Mouse (Mus musculus): ENCODE data around the gene C9orf72.
"Not testable (repeated sequence)": the region's sequence is repeated elsewhere in the genome, so short reads cannot be mapped to it uniquely, and the experiment has no call there.

Gene C9orf72

DNA sequence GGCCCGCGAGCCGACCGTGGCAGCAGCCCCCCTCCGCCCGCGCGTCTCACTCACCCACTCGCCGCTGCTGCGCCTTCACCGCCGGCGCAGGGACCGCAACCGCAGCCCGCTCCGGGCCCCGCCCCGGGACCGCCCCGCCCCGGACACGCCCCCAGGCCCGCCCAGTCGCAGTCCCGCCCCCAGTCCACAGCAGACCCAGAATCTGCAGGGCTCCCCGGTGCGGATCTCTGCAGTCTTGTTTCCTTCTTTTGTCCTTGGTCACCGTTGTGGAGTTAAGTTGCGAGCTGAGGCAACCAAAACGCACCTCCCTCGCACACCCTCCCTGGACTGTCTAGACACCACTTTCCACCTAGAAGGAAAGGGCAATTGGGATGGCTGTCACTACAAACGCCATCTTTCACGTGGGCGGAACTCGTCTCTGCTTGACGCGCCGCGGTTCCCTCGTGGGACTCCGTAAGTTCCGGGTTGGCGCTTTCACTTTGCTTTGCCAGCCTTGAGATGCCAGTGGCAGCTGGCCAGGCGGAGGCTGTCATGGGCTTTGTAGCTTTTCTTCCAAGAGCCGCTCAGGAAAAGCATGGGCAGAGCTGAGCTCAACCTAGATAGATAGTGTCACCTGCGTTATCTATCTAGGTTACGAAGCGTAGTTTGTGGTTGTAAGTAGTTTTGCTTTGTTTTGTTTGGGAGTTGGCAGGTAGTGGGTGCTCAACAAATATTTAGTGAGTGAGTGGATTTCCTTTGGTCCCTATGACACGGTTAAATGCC lies at the start of gene C9orf72:
C9orf72 (minus strand) TSS at position 442 of the 762 bp plus-strand sequence.
- peak; percentile 97 for DNase-seq

DNA sequence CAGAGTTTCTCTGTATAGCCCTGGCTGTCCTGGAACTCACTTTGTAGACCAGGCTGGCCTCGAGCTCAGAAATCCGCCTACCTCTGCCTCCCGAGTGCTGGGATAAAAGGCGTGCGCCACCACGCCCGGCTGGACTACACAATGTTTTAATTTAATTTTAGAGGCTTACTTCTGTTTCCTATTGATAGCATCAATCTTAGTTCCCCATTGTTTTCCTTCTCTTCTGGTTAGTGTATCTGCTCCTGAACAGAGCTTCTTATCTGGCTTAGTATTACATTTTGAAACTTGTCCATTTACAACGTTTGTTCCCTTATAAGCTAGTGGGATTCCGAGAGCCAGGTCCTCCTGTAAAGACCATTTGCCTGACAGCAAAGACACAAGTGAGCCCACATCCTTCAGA lies 33.0 kb upstream of the C9orf72 start:
- DNase-seq = no peak

DNA sequence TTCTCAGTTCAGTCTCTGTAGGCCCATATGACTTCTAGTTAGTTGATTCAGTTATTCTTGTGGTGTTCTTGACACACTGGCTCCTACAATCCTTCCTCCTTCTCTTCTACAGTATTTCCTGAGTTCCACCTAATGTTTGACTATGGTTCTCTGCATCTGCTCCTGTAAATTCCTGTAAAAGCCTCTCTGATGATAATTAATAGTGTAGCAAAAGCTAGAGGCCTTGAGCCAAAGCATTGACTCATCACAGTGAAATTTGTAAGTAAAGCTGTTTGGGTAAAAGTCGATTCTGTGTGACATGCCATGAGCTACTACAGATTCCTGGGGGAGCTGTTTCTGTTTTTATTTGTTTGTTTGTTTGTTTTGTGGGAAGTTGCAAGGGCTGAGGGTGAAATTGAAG lies 18.0 kb upstream of the C9orf72 start:
- no peak for DNase-seq

DNA sequence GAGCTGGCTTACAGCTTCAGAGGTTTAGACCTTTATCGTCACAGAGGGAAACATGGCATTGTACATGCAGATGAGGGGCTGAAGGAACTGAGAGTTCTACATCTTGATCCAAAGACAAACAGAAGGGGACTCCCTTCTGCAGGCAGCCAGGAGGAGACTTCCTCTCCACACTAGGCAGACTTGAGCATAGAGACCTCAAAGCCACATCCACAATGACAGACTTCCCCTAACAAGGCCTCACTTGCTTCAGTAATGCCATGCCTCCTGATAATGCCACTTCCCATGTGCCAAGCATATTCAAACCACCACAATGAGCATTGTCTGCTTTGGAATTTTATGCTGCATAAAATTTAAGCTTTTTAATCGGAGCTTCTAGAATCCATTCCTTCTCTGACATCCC lies 15.8 kb upstream of the C9orf72 start:
- DNase-seq = no peak

DNA sequence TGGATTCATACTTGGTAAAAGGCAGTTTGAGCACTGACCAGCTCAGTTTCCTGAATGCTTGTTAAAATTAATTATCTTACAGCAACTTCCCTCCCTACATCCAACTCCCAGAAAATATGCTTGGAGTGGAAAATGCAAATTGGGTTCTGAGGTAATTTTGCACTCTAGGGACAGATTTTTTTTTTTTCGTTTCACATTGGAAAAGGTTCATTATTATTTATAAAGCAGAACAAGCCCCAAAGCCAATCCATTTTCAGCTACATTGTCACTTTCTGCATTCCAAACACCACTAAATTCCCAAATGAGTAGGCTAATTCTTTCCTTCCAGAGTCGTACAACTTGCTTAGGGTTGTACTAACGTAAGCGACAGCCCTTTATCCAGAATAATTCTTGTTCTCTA lies 12.7 kb upstream of the C9orf72 start:
- DNase-seq = no peak

DNA sequence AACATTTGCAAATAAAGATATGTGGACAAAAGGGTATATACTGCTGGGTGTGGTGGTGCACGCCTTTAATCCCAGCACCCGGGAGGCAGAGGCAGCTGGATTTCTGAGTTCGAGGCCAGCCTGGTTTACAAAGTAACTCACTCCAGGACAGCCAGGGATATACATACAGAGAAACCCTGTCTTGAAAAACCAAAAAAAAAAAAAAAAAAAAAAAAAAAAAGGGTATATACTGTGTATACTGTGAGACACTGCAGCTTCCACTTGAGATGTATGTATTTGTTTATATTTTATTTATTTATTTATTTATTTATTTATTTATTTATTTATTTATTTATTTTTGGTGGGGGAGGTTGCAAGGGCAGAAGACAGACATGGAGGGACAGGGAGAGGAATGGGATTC lies 12.3 kb upstream of the C9orf72 start:
- DNase-seq = not testable (repeated sequence)

DNA sequence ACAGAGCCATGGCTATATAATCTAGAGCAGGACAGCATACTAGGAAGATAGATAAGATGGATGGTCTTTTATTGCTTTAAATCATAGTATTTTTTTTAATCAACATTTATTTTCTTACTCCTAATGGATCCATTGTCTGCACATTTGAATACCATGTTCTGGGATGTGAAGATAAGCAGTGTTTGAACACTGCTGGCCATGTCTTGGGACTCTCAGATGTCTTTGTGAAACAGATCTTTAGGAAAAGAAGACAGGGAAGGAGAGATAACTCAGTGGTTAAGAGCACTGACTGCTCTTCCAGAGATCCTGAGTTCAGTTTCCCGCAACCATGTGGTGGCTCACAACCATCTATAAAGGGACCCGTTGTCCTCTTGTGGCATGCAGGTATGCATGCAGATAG lies 10.3 kb upstream of the C9orf72 start:
- DNase-seq = no peak

DNA sequence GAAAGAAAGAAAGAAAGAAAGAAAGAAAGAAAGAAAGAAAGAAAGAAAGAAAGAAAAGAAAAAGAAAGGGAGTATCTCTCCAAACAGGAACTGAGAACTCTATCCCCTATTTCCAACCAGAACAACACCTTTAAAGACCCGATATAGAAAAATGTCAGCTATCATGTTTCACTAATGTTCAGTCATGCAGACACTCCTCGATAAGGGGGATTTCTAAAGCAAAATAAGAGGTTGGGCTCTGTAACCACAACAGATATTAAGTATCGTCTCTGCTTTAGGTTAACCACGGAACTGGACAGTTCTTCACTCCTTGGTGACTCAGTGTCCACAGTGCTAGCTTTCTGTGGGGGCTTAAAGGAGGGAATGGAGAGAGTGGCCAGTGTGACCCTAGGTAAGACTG lies 2.3 kb upstream of the C9orf72 start:
- no peak for DNase-seq

DNA sequence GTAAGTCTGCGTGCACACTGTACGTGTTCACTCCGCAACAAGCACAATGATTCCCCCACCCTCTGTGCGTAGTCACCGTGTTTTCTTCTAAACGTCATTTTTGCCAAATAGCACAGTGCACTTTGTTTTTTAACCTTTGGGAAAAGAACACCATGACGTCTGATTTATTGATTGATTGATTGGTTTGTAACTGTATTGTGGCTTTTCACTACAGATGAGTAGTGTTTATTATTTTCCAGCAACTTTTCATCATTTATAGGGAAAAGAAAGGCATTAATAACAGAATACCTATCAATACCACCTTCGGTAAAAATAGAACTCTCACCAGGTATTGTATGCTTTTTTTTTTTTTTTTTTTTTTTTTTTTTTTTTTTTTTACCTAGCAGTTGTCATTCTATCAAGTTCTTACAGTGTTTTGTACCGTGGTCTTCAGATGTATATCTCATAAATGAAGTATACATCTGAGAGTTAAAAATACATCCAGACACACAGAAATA lies 569 bp upstream of the C9orf72 start:
- DNase-seq = no peak

DNA sequence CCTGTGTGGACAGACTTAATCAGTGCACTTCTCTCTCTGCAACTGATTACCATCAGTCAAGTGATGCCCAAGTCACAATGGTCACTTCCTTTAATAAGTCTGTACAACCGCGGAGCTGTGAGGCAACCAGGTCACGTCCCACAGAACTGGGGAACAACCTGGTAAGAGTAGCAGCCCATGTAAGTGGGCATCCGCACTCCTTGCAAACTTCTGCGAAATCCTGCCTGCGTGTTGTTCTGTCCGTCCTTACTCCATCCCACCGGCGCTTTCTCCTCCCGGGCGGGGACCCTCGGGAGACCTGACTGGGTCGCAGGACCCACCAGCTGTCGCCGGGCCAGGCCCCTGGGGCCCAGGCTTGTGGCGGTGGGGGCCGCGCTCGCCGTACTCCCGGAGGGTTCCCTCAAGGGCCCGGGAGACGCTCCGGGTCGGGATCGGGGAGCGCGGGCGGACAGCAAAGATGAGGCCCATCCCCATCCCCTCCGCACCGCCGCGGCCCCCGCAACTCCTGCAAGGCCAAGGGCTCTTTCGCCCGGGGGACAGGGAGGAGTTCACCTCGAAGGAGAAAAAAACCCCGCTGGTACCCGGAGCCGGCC lies 738 bp downstream of the C9orf72 start:
- DNase-seq = peak; percentile 16 to 35

DNA sequence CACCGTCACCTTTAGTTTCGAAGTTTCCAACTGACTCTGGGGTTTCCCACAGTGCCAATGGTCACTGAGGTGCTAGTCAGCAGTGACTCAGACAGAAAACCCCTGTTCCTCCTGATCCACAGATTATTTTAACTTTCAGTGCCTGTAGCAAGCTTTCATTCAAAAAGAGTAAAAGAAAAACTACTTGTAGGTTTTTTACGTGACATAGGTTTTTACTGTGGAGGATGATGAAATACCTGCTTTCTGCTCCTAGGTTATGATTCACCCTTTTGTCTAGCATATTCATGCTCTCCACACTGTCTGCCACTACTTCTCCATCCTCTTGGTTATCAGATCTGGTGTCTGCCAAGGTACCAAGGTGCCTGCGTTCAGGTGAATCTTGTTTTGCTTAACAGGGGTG lies 1.9 kb downstream of the C9orf72 start:
- no peak for DNase-seq

DNA sequence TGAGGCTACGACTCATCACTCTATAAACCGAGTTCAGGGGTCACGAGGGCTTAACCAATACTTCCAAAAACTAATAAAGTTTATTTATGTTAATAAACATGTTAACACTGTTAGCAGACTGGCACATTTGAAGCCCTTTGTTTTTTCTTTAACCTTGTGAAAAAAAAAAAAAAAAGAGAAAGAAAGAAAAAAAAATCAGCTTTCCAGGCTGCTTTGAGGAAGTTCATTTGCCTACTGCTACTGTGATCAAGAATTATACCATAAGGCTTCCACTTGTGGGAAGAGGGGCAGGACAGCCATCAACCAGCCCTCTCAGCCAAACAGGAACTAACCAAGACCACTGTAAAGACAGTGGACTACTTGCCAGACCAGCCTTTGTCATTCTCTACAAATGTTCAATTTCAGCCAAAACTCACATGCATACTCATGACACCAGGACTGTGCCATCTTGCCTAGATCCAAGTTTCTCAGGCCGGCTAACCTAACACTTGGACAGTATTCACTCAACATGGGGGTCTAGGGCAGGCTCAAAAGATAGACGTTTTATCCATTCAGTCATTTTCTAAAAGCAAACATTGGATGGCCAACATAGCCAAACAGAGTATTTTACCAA lies 2.5 kb downstream of the C9orf72 start:
- DNase-seq = no peak

DNA sequence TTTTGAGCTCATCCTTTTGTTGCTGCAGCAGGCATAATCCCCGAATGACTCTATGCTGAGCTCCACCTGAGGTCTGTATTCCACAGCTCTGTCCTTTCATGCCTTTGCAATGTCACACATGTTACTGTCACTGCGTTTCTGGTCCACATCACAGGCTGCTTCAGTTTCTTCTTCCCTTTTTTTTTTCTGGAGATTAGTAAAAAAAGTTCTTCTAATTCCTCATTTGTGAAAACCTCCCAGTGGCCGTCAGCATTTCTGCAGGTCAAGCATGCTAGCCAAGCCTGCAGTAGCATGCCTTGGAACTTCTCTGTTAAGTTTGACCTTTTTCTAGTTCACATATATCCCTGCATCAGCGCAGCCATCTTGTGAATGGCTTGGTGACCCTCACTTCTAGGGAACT lies 4.1 kb downstream of the C9orf72 start:
- DNase-seq = peak in 1 of 2 experiments; percentile 11

DNA sequence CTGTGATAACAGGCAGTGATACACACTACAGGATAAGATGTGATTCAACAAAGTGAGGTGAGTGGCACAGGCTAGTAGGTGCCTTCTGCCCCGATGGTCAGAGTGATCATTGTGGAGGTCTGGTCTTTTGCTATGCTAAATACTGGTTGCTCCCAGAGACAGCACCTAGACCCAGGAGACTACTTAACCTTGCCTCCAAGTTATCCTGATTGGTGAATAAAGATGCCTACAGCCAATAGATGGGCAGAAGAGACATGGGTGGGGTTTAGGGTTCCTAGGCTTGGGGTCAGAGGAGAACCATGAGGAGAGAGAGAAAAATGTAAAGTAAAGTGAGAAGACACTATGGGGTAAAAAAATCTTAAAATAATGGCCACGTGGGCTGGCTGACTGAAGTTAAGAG lies 4.8 kb downstream of the C9orf72 start:
- DNase-seq = no peak

DNA sequence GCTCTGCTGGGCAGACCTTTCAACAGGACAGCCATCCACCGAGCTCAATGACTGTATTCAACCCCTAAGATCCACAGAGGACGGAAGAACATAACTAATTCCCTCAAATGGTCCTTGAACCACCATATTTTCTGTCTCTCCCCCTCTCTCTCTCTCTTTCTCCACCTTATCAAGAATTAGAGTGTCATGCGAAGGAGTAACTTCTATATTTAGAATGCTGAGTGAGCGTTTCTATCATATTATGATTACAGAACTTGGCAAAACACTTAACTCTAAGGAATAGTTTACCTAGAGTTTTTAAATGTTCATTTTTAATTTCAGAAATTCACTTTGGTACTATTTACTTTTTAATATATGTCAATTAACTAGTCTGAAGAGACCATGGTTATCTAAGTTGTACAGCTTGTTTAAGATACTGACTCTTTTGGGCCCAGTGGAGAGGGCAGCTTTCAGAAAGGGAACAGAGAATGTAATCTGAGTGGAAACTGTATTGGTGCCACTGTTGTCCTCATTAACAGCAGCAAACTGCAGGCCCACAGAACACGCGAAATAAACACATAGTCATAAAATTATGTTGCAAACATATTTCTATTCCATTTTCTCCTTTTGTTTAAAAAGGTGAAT lies 5.8 kb downstream of the C9orf72 start:
- DNase-seq = no peak

DNA sequence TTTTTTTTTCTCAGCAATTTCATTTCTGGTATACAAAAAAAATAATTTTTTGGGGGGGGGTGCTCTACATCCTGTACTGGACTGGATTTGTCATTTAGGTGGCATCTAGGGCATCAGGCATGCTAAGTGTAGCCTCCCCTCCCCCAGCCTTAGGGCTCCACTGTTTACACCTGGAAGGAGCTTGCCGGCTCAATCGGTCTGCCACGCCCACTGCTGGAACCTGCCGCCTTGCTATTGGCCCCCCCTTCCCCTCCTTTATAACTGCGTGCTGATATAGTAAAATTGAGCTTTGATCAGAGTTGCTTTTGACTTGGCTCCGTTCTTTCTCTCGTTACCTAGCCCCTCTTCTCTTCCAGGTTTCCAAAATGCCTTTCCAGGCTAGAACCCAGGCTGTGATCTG lies 21.3 kb downstream of the C9orf72 start:
- DNase-seq = no peak

DNA sequence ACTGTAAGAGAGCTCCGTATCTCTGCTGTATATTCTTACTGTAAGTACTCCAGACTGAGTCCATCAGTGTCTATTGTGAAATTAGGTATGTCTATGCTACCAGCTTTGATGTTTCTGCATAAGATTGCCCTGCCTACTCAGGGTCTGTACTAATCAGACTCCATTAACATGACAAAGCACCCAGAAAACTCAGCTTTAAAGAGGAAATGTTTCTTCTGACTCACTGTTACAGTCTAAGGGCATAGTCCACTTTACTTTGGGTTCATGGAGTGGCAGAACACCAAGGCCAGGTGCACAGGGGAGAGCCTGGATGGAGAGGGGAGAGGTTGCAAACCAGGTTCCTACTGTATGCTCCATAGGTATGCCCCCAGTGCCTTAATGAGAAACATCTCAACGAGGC lies 22.3 kb downstream of the C9orf72 start:
- no peak for DNase-seq

DNA sequence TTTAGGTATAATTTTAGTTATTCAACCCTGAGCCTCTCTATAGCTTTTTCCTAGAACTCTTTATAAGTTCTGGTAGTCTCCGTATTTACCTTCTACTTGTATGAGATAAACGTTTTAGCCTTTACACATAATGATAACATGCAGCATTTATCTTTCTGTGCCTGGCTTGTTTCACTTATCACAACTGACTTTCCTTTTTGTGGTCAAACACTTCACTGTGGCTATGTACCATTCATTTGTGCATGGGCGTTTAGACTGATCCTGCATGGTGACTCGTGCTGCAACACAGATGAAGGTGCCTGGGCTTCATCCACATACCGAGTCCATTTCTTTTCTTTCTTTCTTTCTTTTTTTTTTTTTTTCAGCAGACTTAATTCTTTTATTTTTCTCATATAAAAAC lies 24.3 kb downstream of the C9orf72 start:
- no peak for DNase-seq

DNA sequence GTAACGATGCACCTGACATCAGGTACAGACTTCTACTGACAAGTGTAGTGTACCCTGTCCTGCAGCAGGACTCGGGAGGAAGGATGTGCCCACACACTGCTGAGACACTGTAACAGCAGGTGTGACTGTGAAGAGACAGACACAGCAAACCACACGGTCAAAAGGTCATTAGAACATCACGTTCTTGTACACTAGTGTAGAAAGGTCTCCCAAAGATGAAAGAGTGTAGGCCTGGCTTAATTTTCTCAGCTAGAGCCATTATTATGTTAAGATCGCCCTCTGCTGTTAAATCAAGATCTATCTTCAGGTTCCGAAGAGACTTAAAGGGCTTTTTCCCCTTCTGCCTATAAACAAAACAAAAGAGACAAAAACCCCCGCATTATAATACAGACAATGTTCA lies 33.2 kb downstream of the C9orf72 start:
- peak; percentile 4 to 27 for DNase-seq

DNA sequence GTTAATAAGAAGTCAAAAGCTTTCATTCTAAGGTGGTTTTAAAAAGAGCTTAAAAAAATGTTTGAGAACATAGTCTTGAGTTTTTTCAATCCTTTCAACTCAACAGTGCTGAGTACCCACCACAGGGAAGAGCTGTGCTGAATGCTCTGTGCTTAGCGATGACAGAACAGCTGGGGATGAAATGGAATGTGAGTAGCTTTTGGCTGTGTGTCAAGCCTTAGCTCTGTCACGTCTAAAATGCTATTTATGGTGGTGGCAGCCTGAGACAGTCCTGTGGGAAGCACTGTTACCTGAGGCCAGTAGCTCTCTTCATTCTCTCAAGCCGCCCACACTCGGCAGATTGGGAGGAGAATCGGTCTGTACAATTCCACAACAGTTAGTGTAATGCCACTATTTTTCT lies 36.2 kb downstream of the C9orf72 start:
- DNase-seq = no peak

DNA sequence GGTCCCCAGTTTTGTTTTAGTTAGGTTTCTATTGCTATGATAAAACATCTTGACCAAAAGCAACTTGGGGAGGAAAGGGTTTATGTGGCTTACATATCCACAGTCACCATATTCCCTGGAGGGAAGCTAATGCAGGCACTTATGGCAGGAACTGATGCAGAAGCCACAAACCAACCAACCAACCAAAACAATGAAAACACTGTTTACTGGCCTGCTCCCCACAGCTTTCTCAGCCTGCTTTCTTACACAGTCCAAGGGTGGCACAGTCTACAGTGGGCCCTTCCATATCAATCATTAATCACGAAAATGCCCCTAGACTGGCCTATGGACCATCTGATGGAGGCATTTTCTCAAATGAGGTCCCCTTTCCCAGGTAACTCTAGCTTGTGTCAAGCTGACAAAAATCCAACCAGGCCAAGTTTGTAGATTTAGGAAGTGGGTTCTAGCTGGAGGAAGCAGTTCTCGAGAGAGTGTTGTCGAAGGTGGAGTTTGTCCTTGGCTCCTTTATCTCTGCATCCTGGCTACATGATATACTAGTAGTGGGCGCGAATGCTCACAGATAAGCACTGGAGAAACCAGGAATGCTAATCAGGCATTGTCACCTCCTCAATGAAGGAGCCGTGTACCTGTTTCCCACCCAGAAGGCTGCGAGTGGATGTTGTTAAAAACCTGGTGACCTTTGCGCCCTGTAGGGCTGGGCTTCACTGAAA lies 38.2 kb downstream of the C9orf72 start:
- no peak for DNase-seq

DNA sequence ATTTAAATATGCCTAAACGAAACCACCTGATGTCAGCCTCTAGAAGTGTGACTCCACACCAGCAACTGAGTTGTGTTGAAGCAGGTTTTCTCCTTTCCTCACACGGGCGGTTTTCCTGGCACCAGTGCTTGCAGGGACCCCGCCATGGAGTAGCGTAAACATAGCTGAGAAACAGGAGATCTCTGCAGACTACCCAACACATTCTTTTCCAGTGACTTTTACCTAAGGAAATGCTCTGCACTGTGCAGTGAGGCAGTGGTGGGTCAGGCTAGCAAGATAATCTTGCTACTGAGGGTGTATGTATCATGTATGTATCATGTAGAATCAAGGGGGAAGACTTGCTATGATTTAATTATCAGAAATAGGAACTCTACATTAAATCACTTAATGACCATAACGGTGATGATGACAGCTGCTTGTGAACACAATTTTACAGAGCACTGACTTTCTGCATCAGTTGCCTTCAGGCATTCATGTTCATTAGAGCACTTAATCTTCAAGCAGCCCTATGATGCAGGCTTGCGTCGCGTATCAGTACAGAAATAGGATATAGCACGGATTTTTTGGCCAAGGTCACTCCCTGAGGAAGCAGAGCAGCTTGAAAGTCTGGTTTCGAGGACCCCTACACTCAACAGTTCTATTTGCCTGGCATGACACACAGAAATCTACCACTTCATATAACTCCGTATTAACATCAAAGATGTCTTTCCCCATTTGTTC lies 47.9 kb downstream of the C9orf72 start:
- DNase-seq = no peak

Data from kidney, postnatal 36 days (tissue).